Mouse (Mus musculus) forebrain, embryonic 10.5 days (tissue): ENCODE data around the gene Gm4131. TPM values are rescaled to one million over a fixed set of nuclear protein-coding genes. Genes with fewer than 3 reads are reported as not detected.

Experiments used
- DNase-seq: peaks from one replicate; pipeline ENCODE4 v3.0.0-alpha.2; 2017; ENCODE audit warnings: low spot score; ENCODE audit errors: extremely low spot score
- H3K27ac ChIP-seq: fragments of 300-500 bp; sonication (generic); 2 replicates; pipeline ENCODE4 v1.5.1; 2016; ENCODE audit warnings: mild to moderate bottlenecking
- H3K27me3 ChIP-seq: fragments of 300-500 bp; sonication (generic); 2 replicates; pipeline ENCODE4 v1.6.1; 2016; ENCODE audit warnings: mild to moderate bottlenecking; ENCODE audit not compliant: poor library complexity, severe bottlenecking
- H3K36me3 ChIP-seq: fragments of 300-500 bp; sonication (generic); replicated peaks from 2 replicates; pipeline ENCODE4 v1.6.1; 2016; ENCODE audit warnings: mild to moderate bottlenecking, moderate library complexity
- H3K4me1 ChIP-seq: fragments of 300-500 bp; sonication (generic); 2 replicates; pipeline ENCODE4 v1.6.1; 2016
- H3K4me3 ChIP-seq: fragments of 300-500 bp; sonication (generic); 2 replicates; pipeline ENCODE4 v1.5.1; 2016; ENCODE audit warnings: mild to moderate bottlenecking, moderate library complexity
- H3K9me3 ChIP-seq: fragments of 300-500 bp; sonication (generic); 2 replicates; pipeline ENCODE4 v1.6.1; 2016; ENCODE audit warnings: mild to moderate bottlenecking, moderate library complexity
- WGBS: fragments of 180-500 bp; shearing (Covaris S2); methylation state at CpG from one replicate; pipeline ENCODE4 v1.1.7; 2016; 5-methylcytosine and 5-hydroxymethylcytosine counted together
- polyA plus RNA-seq: library from polyadenylated mRNA; unstranded; fragments of >200 nt; fragmentation: Nextera tagmentation; extraction: Ambion mirVana; gene quantifications from 2 replicates; pipeline ENCODE4 v1.2.1, GENCODE M21; 2016

Gene Gm4131
- polyA plus RNA-seq, 1 experiment from 2014 or later, result not detected

GRCm38 (mm10) chr14:62416007-62416741, 150.5 kb downstream of the Gm4131 start:
- H3K27ac ChIP-seq, result peak overlapping the region; percentile 22; the same call in 1 of the 2 replicates
- peaks cover 16% of the 10 kb centered on the region for H3K4me1 ChIP-seq
- H3K9me3 ChIP-seq, result no peaks in the 10 kb centered on the region
- WGBS, result 63% methylated on average over 7 of the region's 7 CpGs
- no peaks in the 10 kb centered on the region for H3K36me3 ChIP-seq
- no peaks in the 10 kb centered on the region for H3K27me3 ChIP-seq
- H3K4me3 ChIP-seq, result no peak overlapping the region
- no peak for DNase-seq

Other genes with a start within 250 kb of the Gm4131 start
- 0.06 TPM in 1 of 2 replicates, not detected in the other for gene Gucy1b2, start 110.6 kb downstream of the Gm4131 start, polyA plus RNA-seq
- gene Fam124a, start 11.2 kb downstream of the Gm4131 start, polyA plus RNA-seq, result 4.3 and 4.5 TPM in 2 replicates
- not detected in 2 replicates for gene Serpine3, start 96.7 kb upstream of the Gm4131 start, polyA plus RNA-seq
- 23.5 and 23.9 TPM in 2 replicates for gene Ints6, start 194.2 kb upstream of the Gm4131 start, polyA plus RNA-seq